Mouse (Mus musculus) midbrain, embryonic 11.5 days (tissue): ENCODE data around the gene Ctcf. TPM values are rescaled to one million over a fixed set of nuclear protein-coding genes. Genes with fewer than 3 reads are reported as not detected.

ENCODE experiments used
- ATAC-seq: fragments of 200-750 bp; cut with Nextera tagmentation; 2 replicates; pipeline ENCODE4 v1.8.0; 2017; ENCODE audit warnings: moderate TSS enrichment, moderate library complexity; ENCODE audit not compliant: low FRiP score
- DNase-seq: peaks from one replicate; pipeline ENCODE4 v3.0.0; 2015; ENCODE audit warnings: low spot score; ENCODE audit errors: missing footprints
- H3K27ac ChIP-seq: fragments of 300-500 bp; sonication (generic); 2 replicates; pipeline ENCODE4 v1.5.1; 2014; ENCODE audit warnings: low read depth, low read length
- H3K27me3 ChIP-seq: fragments of 300-500 bp; sonication (generic); 2 replicates; pipeline ENCODE4 v1.6.1; 2014; ENCODE audit warnings: mild to moderate bottlenecking, low read length, moderate library complexity, mixed read lengths; ENCODE audit not compliant: control insufficient read depth, insufficient read depth
- H3K36me3 ChIP-seq: fragments of 300-500 bp; sonication (generic); 2 replicates; pipeline ENCODE4 v1.6.1; 2014; ENCODE audit warnings: mild to moderate bottlenecking, low read length, moderate library complexity, mixed read lengths; ENCODE audit not compliant: control insufficient read depth, insufficient read depth
- H3K4me1 ChIP-seq: fragments of 300-500 bp; sonication (generic); 2 replicates; pipeline ENCODE4 v1.6.1; 2014; ENCODE audit warnings: low read length; ENCODE audit not compliant: control insufficient read depth, insufficient read depth
- H3K4me2 ChIP-seq: fragments of 300-500 bp; sonication (generic); 2 replicates; pipeline ENCODE4 v1.6.1; 2014; ENCODE audit warnings: mild to moderate bottlenecking, moderate library complexity
- H3K4me3 ChIP-seq: fragments of 300-500 bp; sonication (generic); 2 replicates; pipeline ENCODE4 v1.5.1; 2014; ENCODE audit warnings: low read depth, low read length
- H3K9ac ChIP-seq: fragments of 300-500 bp; sonication (generic); 2 replicates; pipeline ENCODE4 v1.6.1; 2014; ENCODE audit warnings: low read length
- H3K9me3 ChIP-seq: fragments of 300-500 bp; sonication (generic); 2 replicates; pipeline ENCODE4 v1.6.1; 2016; ENCODE audit warnings: low read length; ENCODE audit not compliant: control insufficient read depth
- WGBS: fragments of 180-500 bp; shearing (Covaris S2); extraction: QIAGEN DNeasy Blood & Tissue Kit; methylation state at CpG from one replicate; pipeline ENCODE4 v1.1.7; 2014; 5-methylcytosine and 5-hydroxymethylcytosine counted together
- polyA plus RNA-seq: library from polyadenylated mRNA; unstranded; fragments of >200 nt; fragmentation: Nextera tagmentation; extraction: Ambion mirVana; gene quantifications from 2 replicates; pipeline ENCODE4 v1.2.1, GENCODE M21; 2014

The Ctcf gene
- polyA plus RNA-seq, 1 experiment from 2014 or later: 112 TPM

GRCm38 (mm10) chr8:105635481-105635880 is 887 bp upstream of the Ctcf start:
- H3K9me3 ChIP-seq: no peaks in the 10 kb centered on the region
- H3K9ac ChIP-seq: peak overlapping the region; percentile 100
- H3K4me3 ChIP-seq: peak overlapping the region; percentile 94
- no peaks in the 10 kb centered on the region for H3K36me3 ChIP-seq
- ATAC-seq (no peak), DNase-seq (no peak)
- H3K27ac ChIP-seq: peak overlapping the region; percentile 60
- WGBS: 1% methylated on average over 11 of the region's 11 CpGs
- H3K4me2 ChIP-seq: peak overlapping the region; percentile 93
- peaks cover 14% of the 10 kb centered on the region for H3K4me1 ChIP-seq
- H3K27me3 ChIP-seq: no peaks in the 10 kb centered on the region

GRCm38 (mm10) chr8:105636963-105637510 is 669 bp downstream of the Ctcf start, which contains the start of gene Agrp:
Gene Agrp (minus strand): TSS chr8:105637393.
- Histone ChIP-seq H3K27me3 (no peaks in the 10 kb centered on the region), H3K9me3 (no peaks in the 10 kb centered on the region), H3K36me3 (no peaks in the 10 kb centered on the region), H3K4me2 (peak within 1 kb of the TSS; percentile 93), H3K27ac (peak within 1 kb of the TSS; percentile 100), H3K9ac (peak within 1 kb of the TSS; percentile 100), H3K4me3 (peak within 1 kb of the TSS; percentile 94), H3K4me1 (peaks cover 14% of the 10 kb centered on the region)
- WGBS: 0% methylated on average over 60 of the region's 63 CpGs
- ATAC-seq (peak; percentile 46), DNase-seq (peak; percentile 97)

- Histone ChIP-seq H3K9me3 (no peaks in the 10 kb centered on the region), H3K4me2 (peak overlapping the region; percentile 70), H3K4me3 (peak overlapping the region; percentile 94), H3K36me3 (no peaks in the 10 kb centered on the region), H3K27ac (peak overlapping the region; percentile 100), H3K9ac (peak overlapping the region; percentile 100), H3K27me3 (no peaks in the 10 kb centered on the region), H3K4me1 (peaks cover 14% of the 10 kb centered on the region)
- WGBS: under 1% methylated on average over 11 of the region's 11 CpGs
- ATAC-seq (no peak), DNase-seq (peak; percentile 94)
Measured at GRCm38 (mm10) chr8:105637601-105638041, 1.3 kb downstream of the Ctcf start.

DNA sequence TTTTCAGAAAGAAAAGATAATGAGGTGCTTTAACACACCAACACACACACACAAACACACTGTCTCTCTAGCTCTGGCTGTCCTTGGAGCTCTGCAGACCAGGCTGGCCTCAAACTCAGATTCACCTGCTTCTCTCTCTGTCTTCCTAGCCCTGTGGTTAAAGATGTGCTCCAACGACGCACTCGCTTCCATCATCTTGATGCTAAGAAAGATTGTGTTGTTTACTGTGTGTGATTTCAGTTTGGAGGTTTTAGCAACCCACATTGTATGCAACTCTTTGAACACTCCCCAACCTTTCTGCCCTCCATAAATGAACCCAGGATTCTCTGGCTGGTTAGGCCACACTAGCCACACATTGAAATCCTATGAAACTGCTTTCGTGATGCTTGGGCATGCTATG is 2.1 kb downstream of the Ctcf start:
- 86% methylated on average over 4 of the region's 4 CpGs for WGBS
- Histone ChIP-seq H3K27me3 (no peaks in the 10 kb centered on the region), H3K4me2 (peak overlapping the region; percentile 70; the same call in 1 of the 2 replicates), H3K9ac (no peak overlapping the region), H3K9me3 (no peaks in the 10 kb centered on the region), H3K36me3 (peaks cover 2% of the 10 kb centered on the region; the same call in 1 of the 2 replicates), H3K27ac (no peak overlapping the region), H3K4me1 (peaks cover 14% of the 10 kb centered on the region), H3K4me3 (peak overlapping the region; percentile 94; the same call in 1 of the 2 replicates)
- ATAC-seq (no peak), DNase-seq (no peak)

DNA sequence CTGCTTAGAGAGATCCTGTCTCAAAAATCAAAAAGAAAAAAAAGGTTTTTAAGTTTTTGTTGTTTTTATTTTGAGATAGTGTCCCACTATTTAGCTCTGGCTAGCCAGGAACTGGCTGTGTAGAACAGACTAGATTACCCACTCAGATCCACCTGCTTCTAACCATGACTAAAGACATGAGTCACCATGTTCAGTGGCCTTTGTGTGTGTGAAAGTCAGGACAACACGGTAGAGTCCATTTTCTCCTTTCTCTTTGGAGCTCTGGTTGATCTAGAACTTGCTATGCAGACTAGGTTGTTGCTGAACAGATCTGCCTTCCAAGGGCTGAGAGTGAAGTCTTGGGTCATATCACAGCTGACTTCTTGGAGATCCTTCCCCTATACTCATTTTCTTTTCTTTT is 3.5 kb downstream of the Ctcf start:
- 84% methylated on average over 1 of the region's 1 CpGs for WGBS
- H3K4me2 ChIP-seq: no peak overlapping the region
- no peak overlapping the region for H3K27ac ChIP-seq
- no peak for DNase-seq
- no peaks in the 10 kb centered on the region for H3K9me3 ChIP-seq
- peaks cover 9% of the 10 kb centered on the region; the same call in 1 of the 2 replicates for H3K36me3 ChIP-seq
- no peak overlapping the region for H3K9ac ChIP-seq
- H3K4me1 ChIP-seq: peaks cover 14% of the 10 kb centered on the region
- no peak overlapping the region for H3K4me3 ChIP-seq
- no peaks in the 10 kb centered on the region for H3K27me3 ChIP-seq
- no peak for ATAC-seq

- Histone ChIP-seq H3K27ac (no peak overlapping the region), H3K9me3 (no peaks in the 10 kb centered on the region), H3K36me3 (peaks cover 9% of the 10 kb centered on the region; the same call in 1 of the 2 replicates), H3K4me1 (peaks cover 11% of the 10 kb centered on the region), H3K4me2 (no peak overlapping the region), H3K4me3 (no peak overlapping the region), H3K27me3 (no peaks in the 10 kb centered on the region), H3K9ac (no peak overlapping the region)
- DNase-seq (no peak), ATAC-seq (no peak)
- WGBS: 93% methylated on average over 2 of the region's 2 CpGs
Measured at GRCm38 (mm10) chr8:105640511-105640910, 4.1 kb downstream of the Ctcf start.

DNA sequence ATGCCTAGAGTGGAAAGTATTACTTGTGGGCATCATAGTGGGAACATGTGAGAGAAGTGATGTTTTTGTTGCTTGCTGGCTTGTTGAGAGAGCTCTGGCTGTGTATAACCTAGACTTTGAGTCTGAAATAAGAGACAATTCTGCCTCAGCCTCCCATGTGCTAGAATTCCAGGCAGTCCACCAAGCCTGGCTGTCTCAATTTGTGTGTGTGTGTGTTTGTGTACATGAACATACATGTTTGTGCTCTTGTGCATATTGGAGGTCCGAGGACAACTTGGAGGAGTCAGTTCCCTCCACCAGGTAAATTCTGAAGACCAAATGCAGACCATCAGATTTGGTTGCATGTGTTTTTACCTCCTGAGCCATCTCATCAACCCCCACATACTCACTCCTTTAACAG is 8.8 kb downstream of the Ctcf start:
- Histone ChIP-seq H3K9me3 (no peaks in the 10 kb centered on the region), H3K36me3 (peaks cover 11% of the 10 kb centered on the region; the same call in 1 of the 2 replicates), H3K4me2 (no peak overlapping the region), H3K27ac (no peak overlapping the region), H3K27me3 (no peaks in the 10 kb centered on the region), H3K4me3 (no peak overlapping the region), H3K9ac (no peak overlapping the region), H3K4me1 (no peaks in the 10 kb centered on the region)
- DNase-seq: peak; percentile 80
- WGBS: 93% methylated on average over 1 of the region's 1 CpGs
- no peak for ATAC-seq

- no peak for ATAC-seq
- H3K27ac ChIP-seq: no peak overlapping the region
- no peaks in the 10 kb centered on the region for H3K27me3 ChIP-seq
- H3K4me1 ChIP-seq: no peaks in the 10 kb centered on the region
- no peak overlapping the region for H3K4me2 ChIP-seq
- DNase-seq: no peak
- WGBS: 97% methylated on average over 1 of the region's 1 CpGs
- H3K36me3 ChIP-seq: peaks cover 9% of the 10 kb centered on the region
- no peak overlapping the region for H3K9ac ChIP-seq
- H3K9me3 ChIP-seq: no peaks in the 10 kb centered on the region
- no peak overlapping the region for H3K4me3 ChIP-seq
Measured at GRCm38 (mm10) chr8:105648929-105649328, 12.6 kb downstream of the Ctcf start.

- Histone ChIP-seq H3K9me3 (no peaks in the 10 kb centered on the region), H3K9ac (no peak overlapping the region), H3K27ac (no peak overlapping the region), H3K4me2 (no peak overlapping the region), H3K36me3 (peaks cover 3% of the 10 kb centered on the region; the same call in 1 of the 2 replicates), H3K4me1 (no peaks in the 10 kb centered on the region), H3K27me3 (no peaks in the 10 kb centered on the region), H3K4me3 (no peak overlapping the region)
- no peak for DNase-seq
- ATAC-seq: no peak
Measured at GRCm38 (mm10) chr8:105657641-105658040, 21.3 kb downstream of the Ctcf start.
